Mouse (Mus musculus): ENCODE measurements around the gene Gabpa. TPM values are rescaled to one million over a fixed set of nuclear protein-coding genes. Genes with fewer than 3 reads are reported as not detected.

Gene Gabpa
- polyA plus RNA-seq, 1 experiment, result 4.9 TPM

GRCm38 (mm10) chr16:84802217-84802616 lies 32.5 kb upstream of the Gabpa start:
- no peaks in the 10 kb centered on the region for H3K36me3 ChIP-seq (ENCODE audit: control insufficient read depth, insufficient read depth, low read length)
- TF ChIP-seq CTCF (IDR thresholded peaks at IDR 0.05; ENCODE audit: extremely low read depth, insufficient read length, insufficient replicate concordance, low read depth, low read length) (no peak), POLR2A (IDR thresholded peaks at IDR 0.05; ENCODE audit: low read depth, low read length) (no peak)
- no peaks in the 10 kb centered on the region for H3K27me3 ChIP-seq (ENCODE audit: control insufficient read depth, insufficient read depth, low read length)
- peaks cover 12% of the 10 kb centered on the region for H3K4me1 ChIP-seq (ENCODE audit: control insufficient read depth, insufficient read depth, insufficient read length, low read length)
- H3K4me3 ChIP-seq (ENCODE audit: low read depth, low read length), result no peak overlapping the region
- peak overlapping the region; percentile 44 for H3K27ac ChIP-seq (ENCODE audit: insufficient read depth, low read depth, low read length)
- 17% methylated on average over 6 of the region's 6 CpGs for WGBS

GRCm38 (mm10) chr16:84804866-84805265 lies 29.9 kb upstream of the Gabpa start:
- TF ChIP-seq POLR2A (IDR thresholded peaks at IDR 0.05; ENCODE audit: low read depth, low read length) (no peak), CTCF (IDR thresholded peaks at IDR 0.05; ENCODE audit: extremely low read depth, insufficient read length, insufficient replicate concordance, low read depth, low read length) (no peak)

GRCm38 (mm10) chr16:84806175-84806574 lies 28.6 kb upstream of the Gabpa start:
- Histone ChIP-seq H3K36me3 (ENCODE audit: control insufficient read depth, insufficient read depth, low read length) (no peaks in the 10 kb centered on the region), H3K27ac (ENCODE audit: insufficient read depth, low read depth, low read length) (no peak overlapping the region), H3K4me1 (ENCODE audit: control insufficient read depth, insufficient read depth, insufficient read length, low read length) (peaks cover 12% of the 10 kb centered on the region), H3K4me3 (ENCODE audit: low read depth, low read length) (no peak overlapping the region), H3K27me3 (ENCODE audit: control insufficient read depth, insufficient read depth, low read length) (no peaks in the 10 kb centered on the region)
- WGBS, result 59% methylated on average over 3 of the region's 3 CpGs
- no peak for TF ChIP-seq CTCF (IDR thresholded peaks at IDR 0.05; ENCODE audit: extremely low read depth, insufficient read length, insufficient replicate concordance, low read depth, low read length)
- no peak for TF ChIP-seq POLR2A (IDR thresholded peaks at IDR 0.05; ENCODE audit: low read depth, low read length)

More at GRCm38 (mm10) chr16:84804866-84805265, 29.9 kb upstream of the Gabpa start:
- Histone ChIP-seq H3K36me3 (ENCODE audit: control insufficient read depth, insufficient read depth, low read length) (no peaks in the 10 kb centered on the region), H3K27me3 (ENCODE audit: control insufficient read depth, insufficient read depth, low read length) (no peaks in the 10 kb centered on the region), H3K4me1 (ENCODE audit: control insufficient read depth, insufficient read depth, insufficient read length, low read length) (peaks cover 12% of the 10 kb centered on the region), H3K27ac (ENCODE audit: insufficient read depth, low read depth, low read length) (no peak overlapping the region), H3K4me3 (ENCODE audit: low read depth, low read length) (no peak overlapping the region)
- WGBS, result 74% methylated on average over 5 of the region's 5 CpGs

DNA sequence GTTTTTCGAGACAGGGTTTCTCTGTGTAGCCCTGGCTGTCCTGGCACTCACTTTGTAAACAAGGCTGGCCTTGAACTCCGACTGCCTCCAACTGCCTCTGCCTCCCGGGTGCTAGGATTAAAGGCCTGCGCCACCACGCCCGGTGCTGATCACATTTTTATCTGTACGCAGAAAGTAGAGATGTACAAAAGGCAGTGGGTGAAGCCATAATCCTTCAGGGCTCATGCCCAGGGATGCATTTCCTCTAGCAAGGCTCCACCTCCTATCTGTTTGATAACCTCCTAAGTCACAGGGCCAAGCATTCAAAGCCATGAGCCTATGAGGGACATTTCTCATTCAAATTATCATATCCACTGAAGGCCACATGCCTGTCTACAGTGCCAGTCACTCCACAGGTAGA lies 26.9 kb upstream of the Gabpa start:
- WGBS, result 82% methylated on average over 7 of the region's 7 CpGs
- Histone ChIP-seq H3K4me3 (ENCODE audit: low read depth, low read length) (no peak overlapping the region), H3K4me1 (ENCODE audit: control insufficient read depth, insufficient read depth, insufficient read length, low read length) (peaks cover 9% of the 10 kb centered on the region; the same call in 1 of the 2 replicates), H3K27ac (ENCODE audit: insufficient read depth, low read depth, low read length) (no peak overlapping the region), H3K27me3 (ENCODE audit: control insufficient read depth, insufficient read depth, low read length) (no peaks in the 10 kb centered on the region), H3K36me3 (ENCODE audit: control insufficient read depth, insufficient read depth, low read length) (no peaks in the 10 kb centered on the region)
- TF ChIP-seq POLR2A (IDR thresholded peaks at IDR 0.05; ENCODE audit: low read depth, low read length) (no peak), CTCF (IDR thresholded peaks at IDR 0.05; ENCODE audit: extremely low read depth, insufficient read length, insufficient replicate concordance, low read depth, low read length) (no peak)

- TF ChIP-seq CTCF (IDR thresholded peaks at IDR 0.05; ENCODE audit: extremely low read depth, insufficient read length, insufficient replicate concordance, low read depth, low read length) (no peak), POLR2A (IDR thresholded peaks at IDR 0.05; ENCODE audit: low read depth, low read length) (no peak)
- 83% methylated on average over 1 of the region's 1 CpGs for WGBS
- Histone ChIP-seq H3K4me1 (ENCODE audit: control insufficient read depth, insufficient read depth, insufficient read length, low read length) (peaks cover 4% of the 10 kb centered on the region; the same call in 1 of the 2 replicates), H3K4me3 (ENCODE audit: low read depth, low read length) (no peak overlapping the region), H3K27me3 (ENCODE audit: control insufficient read depth, insufficient read depth, low read length) (no peaks in the 10 kb centered on the region), H3K36me3 (ENCODE audit: control insufficient read depth, insufficient read depth, low read length) (no peaks in the 10 kb centered on the region), H3K27ac (ENCODE audit: insufficient read depth, low read depth, low read length) (no peak overlapping the region)
Measured at GRCm38 (mm10) chr16:84810254-84810653, 24.5 kb upstream of the Gabpa start.

DNA sequence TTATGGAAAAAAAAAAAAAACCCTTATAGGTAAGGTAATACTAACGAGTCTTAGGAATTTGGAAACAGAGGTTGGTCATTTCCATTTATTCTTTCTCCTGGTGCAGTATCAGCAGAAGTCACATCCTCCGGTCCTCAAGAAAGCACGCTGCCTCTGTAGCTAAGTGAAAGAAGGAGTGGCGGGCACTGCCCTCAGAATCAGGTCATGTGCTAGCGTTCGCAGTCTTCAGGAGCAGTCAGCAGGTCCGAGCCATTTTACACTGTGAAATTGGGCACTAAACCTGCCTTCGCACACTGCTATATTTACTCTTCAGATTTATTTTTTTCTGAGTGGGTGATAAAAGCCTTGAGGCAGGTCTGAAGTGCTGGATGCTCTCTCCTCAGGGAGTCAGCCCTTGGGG lies 20.9 kb upstream of the Gabpa start:
- Histone ChIP-seq H3K4me3 (ENCODE audit: low read depth, low read length) (no peak overlapping the region), H3K4me1 (ENCODE audit: control insufficient read depth, insufficient read depth, insufficient read length, low read length) (no peaks in the 10 kb centered on the region), H3K27me3 (ENCODE audit: control insufficient read depth, insufficient read depth, low read length) (no peaks in the 10 kb centered on the region), H3K27ac (ENCODE audit: insufficient read depth, low read depth, low read length) (no peak overlapping the region), H3K36me3 (ENCODE audit: control insufficient read depth, insufficient read depth, low read length) (no peaks in the 10 kb centered on the region)
- TF ChIP-seq POLR2A (IDR thresholded peaks at IDR 0.05; ENCODE audit: low read depth, low read length), result no peak
- no peak for TF ChIP-seq CTCF (IDR thresholded peaks at IDR 0.05; ENCODE audit: extremely low read depth, insufficient read length, insufficient replicate concordance, low read depth, low read length)
- 57% methylated on average over 8 of the region's 8 CpGs for WGBS

DNA sequence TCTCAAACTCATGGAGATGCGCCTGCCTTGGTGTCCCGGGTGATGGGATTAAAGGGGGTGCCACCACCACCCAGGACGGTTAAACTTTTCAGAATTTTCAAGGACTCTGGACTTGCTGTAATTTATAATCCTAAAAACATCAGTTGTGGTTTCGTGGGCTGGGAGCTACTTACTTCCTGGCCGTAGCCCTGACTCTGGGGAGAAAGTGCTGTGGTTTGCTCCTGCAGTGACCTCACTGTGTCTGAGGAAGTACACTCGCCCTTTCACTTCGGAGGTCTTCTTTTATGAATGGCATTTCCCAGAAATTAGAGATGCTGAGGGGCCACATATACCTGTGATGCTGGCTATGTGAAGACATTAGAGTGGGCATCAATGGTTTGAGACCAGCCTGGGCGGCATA lies 20.2 kb upstream of the Gabpa start:
- Histone ChIP-seq H3K27ac (ENCODE audit: insufficient read depth, low read depth, low read length) (no peak overlapping the region), H3K36me3 (ENCODE audit: control insufficient read depth, insufficient read depth, low read length) (no peaks in the 10 kb centered on the region), H3K4me1 (ENCODE audit: control insufficient read depth, insufficient read depth, insufficient read length, low read length) (no peaks in the 10 kb centered on the region), H3K4me3 (ENCODE audit: low read depth, low read length) (no peak overlapping the region), H3K27me3 (ENCODE audit: control insufficient read depth, insufficient read depth, low read length) (no peaks in the 10 kb centered on the region)
- whole genome bisulfite sequencing, result 75% methylated on average over 8 of the region's 8 CpGs
- TF ChIP-seq CTCF (IDR thresholded peaks at IDR 0.05; ENCODE audit: extremely low read depth, insufficient read length, insufficient replicate concordance, low read depth, low read length) (no peak), POLR2A (IDR thresholded peaks at IDR 0.05; ENCODE audit: low read depth, low read length) (no peak)

All from small intestine, adult 2 months (tissue).